Mouse (Mus musculus) lung, postnatal 0 days (tissue): Measurements from ENCODE around the gene Lgr6. TPM values are rescaled to one million over a fixed set of nuclear protein-coding genes. Genes with fewer than 3 reads are reported as not detected.

ENCODE experiments used
- ATAC-seq: fragments of 200-750 bp; cut with Nextera tagmentation; 2 replicates; pipeline ENCODE4 v1.8.0; 2017; ENCODE audit warnings: moderate library complexity
- DNase-seq: peaks from one replicate; pipeline ENCODE4 v3.0.0-alpha.2; 2016; ENCODE audit warnings: low spot score
- H3K27ac ChIP-seq: fragments of 300-500 bp; sonication (generic); 2 replicates; pipeline ENCODE4 v1.5.1; 2014; ENCODE audit warnings: antibody characterized with exemption, mild to moderate bottlenecking, low read length, mixed read lengths
- H3K27me3 ChIP-seq: fragments of 300-500 bp; sonication (generic); replicated peaks from 2 replicates; pipeline ENCODE4 v1.6.1; 2014; ENCODE audit warnings: low read length, mixed read lengths; ENCODE audit not compliant: insufficient read depth
- H3K36me3 ChIP-seq: fragments of 300-500 bp; sonication (generic); 2 replicates; pipeline ENCODE4 v1.6.1; 2014; ENCODE audit warnings: low read length, mixed read lengths; ENCODE audit not compliant: insufficient read depth
- H3K4me1 ChIP-seq: fragments of 300-500 bp; sonication (generic); 2 replicates; pipeline ENCODE4 v1.6.1; 2014; ENCODE audit warnings: antibody characterized with exemption, low read depth, low read length, mixed read lengths; ENCODE audit not compliant: insufficient read depth
- H3K4me2 ChIP-seq: fragments of 300-500 bp; sonication (generic); replicated peaks from 2 replicates; pipeline ENCODE4 v1.6.1; 2014; ENCODE audit warnings: low read depth, mild to moderate bottlenecking, low read length, moderate library complexity, mixed read lengths
- H3K4me3 ChIP-seq: fragments of 300-500 bp; sonication (generic); 2 replicates; pipeline ENCODE4 v1.5.1; 2014; ENCODE audit warnings: low read depth, low read length
- H3K9ac ChIP-seq: fragments of 300-500 bp; sonication (generic); replicated peaks from 2 replicates; pipeline ENCODE4 v1.6.1; 2014; ENCODE audit warnings: low read depth, mild to moderate bottlenecking
- H3K9me3 ChIP-seq: fragments of 300-500 bp; sonication (generic); 2 replicates; pipeline ENCODE4 v1.6.1; 2016; ENCODE audit warnings: low read length, mixed read lengths
- CTCF ChIP-seq: IDR thresholded peaks from 2 replicates; pipeline ENCODE4 v1.5.1; 2016; ENCODE audit warnings: antibody characterized with exemption, mild to moderate bottlenecking
- EP300 ChIP-seq: IDR thresholded peaks from 2 replicates; pipeline ENCODE4 v1.6.1; 2016; ENCODE audit warnings: antibody characterized with exemption, mild to moderate bottlenecking, control low read depth
- WGBS: fragments of 180-500 bp; shearing (Covaris S2); extraction: QIAGEN DNeasy Blood & Tissue Kit; methylation state at CpG from one replicate; pipeline ENCODE4 v1.1.7; 2014; 5-methylcytosine and 5-hydroxymethylcytosine counted together
- polyA plus RNA-seq: library from polyadenylated mRNA; unstranded; fragments of >200 nt; fragmentation: Nextera tagmentation; extraction: Ambion mirVana; gene quantifications from 2 replicates; pipeline ENCODE4 v1.2.1, GENCODE M21; 2015

Gene Lgr6
- polyA plus RNA-seq, 1 experiment from 2014 or later: 2.9 TPM

DNA sequence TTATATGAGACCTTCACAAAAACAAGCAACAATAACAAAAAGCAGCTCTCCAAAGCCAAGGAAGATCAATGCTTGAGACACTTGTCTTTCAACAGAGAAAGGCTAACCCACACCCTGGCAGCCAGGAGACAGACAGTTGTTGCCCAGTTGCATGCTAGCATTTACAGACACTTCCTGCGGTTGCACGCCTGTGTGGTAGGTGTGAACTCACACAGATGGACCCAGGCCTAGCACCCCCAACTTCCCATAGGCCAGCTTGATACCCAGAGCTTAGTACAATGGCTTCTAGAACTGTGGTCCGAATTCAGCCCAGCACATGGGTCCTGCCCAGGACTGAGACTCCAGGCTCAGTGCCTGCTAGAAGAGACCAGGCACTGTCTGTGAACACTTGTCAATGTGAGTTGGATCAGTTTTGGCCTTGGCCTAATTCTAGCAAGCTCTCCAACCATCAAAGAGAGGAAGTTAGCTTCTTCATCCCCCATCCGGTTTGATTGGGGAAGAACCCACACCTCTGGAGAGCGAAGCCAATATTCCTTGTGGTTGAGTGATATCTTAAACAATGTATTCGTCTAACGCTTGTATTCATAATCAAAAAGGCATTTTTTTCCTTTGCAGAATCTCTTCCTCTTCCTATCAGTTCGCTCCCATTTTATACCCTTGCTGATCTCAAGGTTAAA is 30.2 kb upstream of the Lgr6 start:
- H3K27ac ChIP-seq: no peak overlapping the region
- DNase-seq: no peak
- no peak overlapping the region for H3K9ac ChIP-seq
- H3K4me3 ChIP-seq: no peak overlapping the region
- TF ChIP-seq EP300 (no peak), CTCF (no peak)
- ATAC-seq: no peak
- no peaks in the 10 kb centered on the region for H3K27me3 ChIP-seq
- 77% methylated on average over 8 of the region's 8 CpGs for WGBS
- no peaks in the 10 kb centered on the region for H3K36me3 ChIP-seq
- no peak overlapping the region for H3K4me2 ChIP-seq
- no peaks in the 10 kb centered on the region for H3K4me1 ChIP-seq
- H3K9me3 ChIP-seq: no peaks in the 10 kb centered on the region

DNA sequence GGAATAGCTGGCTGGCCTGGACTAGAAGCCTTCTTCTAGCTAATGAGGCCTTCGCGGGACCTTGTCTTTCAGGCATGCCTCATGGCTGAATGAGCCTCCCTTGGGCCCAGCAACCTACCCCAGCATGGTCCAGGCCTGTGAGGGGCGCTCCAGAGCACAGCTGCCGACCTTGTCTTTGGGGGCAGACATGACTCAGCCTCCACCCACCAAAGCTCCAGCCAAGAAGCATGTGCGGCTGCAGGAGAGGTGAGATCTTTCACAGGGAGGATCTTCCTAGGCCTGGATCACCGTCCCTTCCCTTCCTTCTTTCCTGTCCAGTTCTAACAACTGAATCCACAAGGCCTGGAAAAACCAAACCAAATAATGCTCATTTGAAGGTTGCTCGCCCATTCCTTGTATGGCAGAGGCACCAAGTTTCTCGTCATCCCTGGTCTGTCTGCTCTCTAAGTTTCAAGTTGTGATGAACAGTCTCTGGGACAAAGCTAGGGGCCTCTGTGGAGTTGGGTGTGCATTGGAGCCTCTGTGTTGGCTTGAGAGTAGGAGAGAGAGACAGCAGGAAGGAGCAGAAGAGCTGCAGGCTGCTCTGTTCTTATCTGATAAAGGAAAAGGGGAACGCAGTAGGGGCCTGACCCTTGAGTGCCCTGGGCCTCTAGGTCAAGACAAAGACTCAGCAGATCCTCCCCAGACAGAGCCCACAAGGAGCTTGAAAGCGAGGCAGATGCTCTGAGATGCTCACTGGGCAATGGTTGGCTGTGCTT is 28.8 kb upstream of the Lgr6 start:
- Histone ChIP-seq H3K36me3 (no peaks in the 10 kb centered on the region), H3K4me1 (no peaks in the 10 kb centered on the region), H3K4me3 (no peak overlapping the region), H3K27ac (no peak overlapping the region), H3K27me3 (no peaks in the 10 kb centered on the region), H3K9ac (no peak overlapping the region), H3K9me3 (no peaks in the 10 kb centered on the region), H3K4me2 (no peak overlapping the region)
- TF ChIP-seq CTCF (no peak), EP300 (no peak)
- WGBS: 67% methylated on average over 10 of the region's 10 CpGs
- no peak for DNase-seq
- ATAC-seq: no peak

DNA sequence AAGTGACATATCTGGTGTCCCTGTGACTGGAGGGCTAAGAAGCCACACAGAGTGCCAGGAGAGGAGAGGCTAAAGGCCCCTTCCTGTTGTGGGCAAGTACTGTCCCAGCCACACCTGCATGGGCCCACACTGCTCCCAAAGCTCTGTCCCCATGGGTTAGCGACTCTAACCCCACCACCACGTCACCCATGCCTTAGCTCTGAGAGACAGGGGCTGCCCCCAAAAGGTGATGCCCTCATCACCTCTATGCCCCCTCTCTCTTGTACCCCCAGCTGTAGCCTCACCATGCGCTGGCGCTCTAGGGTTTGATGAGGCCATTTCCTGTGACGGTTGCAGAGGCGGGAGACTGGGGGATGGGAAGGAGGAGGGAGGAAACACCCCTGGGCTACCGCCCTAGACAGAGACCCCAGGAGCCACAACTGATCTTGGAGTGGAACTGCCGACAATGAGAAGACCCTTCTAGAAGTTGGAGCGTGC is 27.9 kb upstream of the Lgr6 start:
- 77% methylated on average over 8 of the region's 9 CpGs for WGBS
- Histone ChIP-seq H3K4me3 (no peak overlapping the region), H3K36me3 (no peaks in the 10 kb centered on the region), H3K4me1 (no peaks in the 10 kb centered on the region), H3K9me3 (no peaks in the 10 kb centered on the region), H3K27me3 (no peaks in the 10 kb centered on the region), H3K4me2 (0 out of 2 replicates have a peak overlapping the region, but pooled peaks have one; percentile 14), H3K9ac (no peak overlapping the region), H3K27ac (no peak overlapping the region)
- TF ChIP-seq EP300 (no peak), CTCF (no peak)
- ATAC-seq: peak; percentile 16
- no peak for DNase-seq

DNA sequence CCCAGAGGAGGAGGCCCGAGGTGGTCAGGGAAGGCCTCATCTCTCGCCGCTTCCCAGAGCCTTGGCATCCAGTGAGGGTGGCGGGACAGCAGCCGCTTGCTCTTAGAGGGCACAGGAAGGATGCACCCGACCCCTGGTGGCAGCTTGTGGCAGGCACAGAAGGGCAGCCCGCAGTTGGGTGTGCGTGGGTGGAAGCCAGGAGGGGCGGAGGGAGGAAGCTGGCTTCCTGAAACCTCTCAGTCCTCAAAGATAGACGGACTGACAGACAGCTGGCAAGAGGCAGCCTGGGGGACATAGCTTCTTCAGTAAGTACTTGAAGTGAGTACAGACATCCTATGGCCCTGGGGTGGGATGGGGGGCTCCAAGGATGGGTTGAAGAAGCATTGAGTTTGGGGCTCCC is 27.4 kb upstream of the Lgr6 start, which contains the start of gene Ptpn7:
TSS of gene Ptpn7 (plus strand) at position 228 of the 400 bp plus-strand sequence.
- no peak within 1 kb of the TSS for H3K9ac ChIP-seq
- no peaks in the 10 kb centered on the region for H3K36me3 ChIP-seq
- H3K9me3 ChIP-seq: no peaks in the 10 kb centered on the region
- H3K4me2 ChIP-seq: 0 out of 2 replicates have a peak within 1 kb of the TSS, but pooled peaks have one; percentile 14
- 16% methylated on average over 10 of the region's 10 CpGs for WGBS
- DNase-seq: peak; percentile 78
- no peak within 1 kb of the TSS; the same call in 1 of the 2 replicates for H3K27ac ChIP-seq
- no peak within 1 kb of the TSS for H3K4me3 ChIP-seq
- peak; percentile 90 for TF ChIP-seq CTCF
- no peak for TF ChIP-seq EP300
- no peaks in the 10 kb centered on the region for H3K4me1 ChIP-seq
- peak; percentile 83 for ATAC-seq
- no peaks in the 10 kb centered on the region for H3K27me3 ChIP-seq

DNA sequence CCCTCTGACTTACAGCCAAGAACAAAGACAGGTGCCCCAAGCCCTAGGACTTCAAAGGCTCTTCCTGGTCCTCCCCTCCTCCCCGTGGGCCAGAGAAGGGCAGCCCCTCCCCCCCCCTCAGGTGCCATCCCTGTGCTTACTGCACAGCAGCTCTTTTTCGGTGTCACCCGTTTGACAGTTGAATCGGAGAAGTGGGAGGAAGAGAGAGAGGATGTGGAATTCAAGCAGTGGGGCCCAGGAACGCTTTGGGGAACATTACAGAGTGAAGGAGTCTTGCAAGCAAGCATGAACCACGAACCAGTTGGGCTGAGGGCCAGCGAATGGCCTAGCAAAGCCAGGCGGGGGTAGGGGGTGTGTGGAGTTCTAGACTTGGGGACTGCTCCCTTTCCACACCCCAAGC is 26.5 kb upstream of the Lgr6 start:
- no peaks in the 10 kb centered on the region for H3K9me3 ChIP-seq
- no peak overlapping the region for H3K4me3 ChIP-seq
- H3K4me1 ChIP-seq: no peaks in the 10 kb centered on the region
- H3K4me2 ChIP-seq: no peak overlapping the region
- no peak for ATAC-seq
- H3K36me3 ChIP-seq: no peaks in the 10 kb centered on the region
- no peak overlapping the region for H3K9ac ChIP-seq
- peak overlapping the region; percentile 39; the same call in 1 of the 2 replicates for H3K27ac ChIP-seq
- 19% methylated on average over 8 of the region's 8 CpGs for WGBS
- DNase-seq: no peak
- TF ChIP-seq EP300 (no peak), CTCF (no peak)
- no peaks in the 10 kb centered on the region for H3K27me3 ChIP-seq

DNA sequence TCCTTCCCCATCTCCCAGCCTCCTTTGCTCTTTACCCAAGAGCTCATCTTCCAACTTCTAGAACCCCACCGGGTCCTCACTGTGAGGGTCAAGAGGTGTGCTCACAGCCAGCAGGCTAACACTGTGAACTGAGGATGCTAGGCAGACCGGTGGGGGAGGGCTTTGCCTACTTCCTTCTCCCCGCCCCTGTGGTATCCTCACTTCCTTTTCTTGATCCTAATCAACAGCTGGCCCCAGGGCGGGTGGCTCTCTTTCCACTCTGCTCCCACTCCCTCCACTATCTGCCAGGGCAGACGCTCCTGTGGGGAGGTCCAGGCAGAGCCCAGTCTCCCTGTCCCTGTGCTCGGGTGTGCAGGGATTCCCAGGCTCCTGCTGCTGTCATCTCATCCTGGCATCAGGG is 26.0 kb upstream of the Lgr6 start:
- DNase-seq (peak; percentile 66), ATAC-seq (peak; percentile 70)
- no peaks in the 10 kb centered on the region for H3K36me3 ChIP-seq
- H3K4me1 ChIP-seq: no peaks in the 10 kb centered on the region
- 13% methylated on average over 6 of the region's 6 CpGs for WGBS
- no peak overlapping the region for H3K9ac ChIP-seq
- H3K4me3 ChIP-seq: no peak overlapping the region
- TF ChIP-seq EP300 (no peak), CTCF (no peak)
- H3K9me3 ChIP-seq: no peaks in the 10 kb centered on the region
- no peak overlapping the region for H3K4me2 ChIP-seq
- peak overlapping the region; percentile 39; the same call in 1 of the 2 replicates for H3K27ac ChIP-seq
- H3K27me3 ChIP-seq: no peaks in the 10 kb centered on the region
